Mouse (Mus musculus) thymus, postnatal 14 days (tissue): Measurements from ENCODE around the gene Slc35e3.
"Not testable (repeated sequence)": the region's sequence is repeated elsewhere in the genome, so short reads cannot be mapped to it uniquely, and the experiment has no call there.

ENCODE experiments used
- DNase-seq: peaks from one replicate; pipeline ENCODE4 v3.0.0; 2021

Slc35e3 gene

GRCm38 (mm10) chr10:117732184-117732583 is 14.0 kb downstream of the Slc35e3 start:
- DNase-seq, result no peak

- DNase-seq, result peak; percentile 80
These were observed 14.7 kb downstream of the Slc35e3 start for GRCm38 (mm10) chr10:117731244-117732101.

GRCm38 (mm10) chr10:117730637-117731203 is 15.4 kb downstream of the Slc35e3 start:
- no peak for DNase-seq

- no peak for DNase-seq
These were observed 16.0 kb downstream of the Slc35e3 start for GRCm38 (mm10) chr10:117730140-117730539.

GRCm38 (mm10) chr10:117729139-117729814 is 16.9 kb downstream of the Slc35e3 start:
- DNase-seq, result no peak

GRCm38 (mm10) chr10:117728574-117728973 is 17.6 kb downstream of the Slc35e3 start:
- no peak for DNase-seq

GRCm38 (mm10) chr10:117727518-117728110 is 18.6 kb downstream of the Slc35e3 start:
- no peak for DNase-seq

GRCm38 (mm10) chr10:117726888-117727385 is 19.2 kb downstream of the Slc35e3 start:
- no peak for DNase-seq

- DNase-seq, result no peak
These were observed 19.8 kb downstream of the Slc35e3 start for GRCm38 (mm10) chr10:117726350-117726749.

GRCm38 (mm10) chr10:117725671-117726070 is 20.5 kb downstream of the Slc35e3 start:
- DNase-seq, result no peak

- DNase-seq, result no peak
These were observed 21.3 kb downstream of the Slc35e3 start for GRCm38 (mm10) chr10:117724804-117725361.

- DNase-seq, result no peak
These were observed 21.9 kb downstream of the Slc35e3 start for GRCm38 (mm10) chr10:117724136-117724718.

GRCm38 (mm10) chr10:117718161-117719119 is 27.7 kb downstream of the Slc35e3 start:
- DNase-seq, result no peak

GRCm38 (mm10) chr10:117717583-117717982 is 28.6 kb downstream of the Slc35e3 start:
- DNase-seq, result no peak

GRCm38 (mm10) chr10:117716686-117717085 is 29.5 kb downstream of the Slc35e3 start:
- DNase-seq, result no peak

- not testable (repeated sequence) for DNase-seq
These were observed 30.5 kb downstream of the Slc35e3 start for GRCm38 (mm10) chr10:117715654-117716053.

- no peak for DNase-seq
These were observed 31.2 kb downstream of the Slc35e3 start for GRCm38 (mm10) chr10:117714928-117715500.

GRCm38 (mm10) chr10:117714048-117714545 is 32.1 kb downstream of the Slc35e3 start:
- DNase-seq, result no peak

GRCm38 (mm10) chr10:117713466-117713865 is 32.7 kb downstream of the Slc35e3 start:
- no peak for DNase-seq

GRCm38 (mm10) chr10:117712871-117713270 is 33.3 kb downstream of the Slc35e3 start:
- no peak for DNase-seq
